Mouse (Mus musculus) olfactory bulb, adult 2 months (tissue): ENCODE data around the gene Sec16b. TPM values are rescaled to one million over a fixed set of nuclear protein-coding genes. Genes with fewer than 3 reads are reported as not detected.
A peak's percentile ranks its signal among the peaks of the same experiment; 100 is the strongest.

Source experiments
- H3K27ac ChIP-seq: fragments of 200-500 bp; 2 replicates; pipeline ENCODE4 v1.5.1; 2012; ENCODE audit warnings: low read depth, low read length; ENCODE audit not compliant: insufficient read depth
- H3K4me1 ChIP-seq: fragments of 200-500 bp; 2 replicates; pipeline ENCODE4 v1.6.1; 2012; ENCODE audit warnings: low read length; ENCODE audit not compliant: control insufficient read depth, insufficient read depth
- H3K4me3 ChIP-seq: fragments of 200-500 bp; 2 replicates; pipeline ENCODE4 v1.5.1; 2012; ENCODE audit warnings: mild to moderate bottlenecking, low read depth, low read length, moderate library complexity; ENCODE audit not compliant: insufficient read depth
- CTCF ChIP-seq: fragments of 200-500 bp; IDR thresholded peaks from 2 replicates; pipeline ENCODE4 v1.5.1; 2012; ENCODE audit warnings: low read depth, mild to moderate bottlenecking, low read length, moderate library complexity; ENCODE audit not compliant: insufficient read depth
- POLR2A ChIP-seq: fragments of 200-500 bp; IDR thresholded peaks from 2 replicates; pipeline ENCODE4 v1.6.1; 2012; ENCODE audit warnings: mild to moderate bottlenecking, low read depth, low read length, moderate library complexity; ENCODE audit not compliant: insufficient read depth
- WGBS: fragments of 180-500 bp; shearing (Covaris S2); methylation state at CpG from one replicate; pipeline ENCODE4 v1.1.7; 2018; 5-methylcytosine and 5-hydroxymethylcytosine counted together
- polyA plus RNA-seq: library from polyadenylated mRNA; stranded (reverse); fragments of >200 nt; gene quantifications from 2 replicates; pipeline ENCODE4 v1.2.4, GENCODE M21; 2012; ENCODE audit warnings: low replicate concordance; ENCODE audit not compliant: missing spikeins, insufficient read depth, insufficient read length

The Sec16b gene
- polyA plus RNA-seq, 1 experiment: not detected

DNA sequence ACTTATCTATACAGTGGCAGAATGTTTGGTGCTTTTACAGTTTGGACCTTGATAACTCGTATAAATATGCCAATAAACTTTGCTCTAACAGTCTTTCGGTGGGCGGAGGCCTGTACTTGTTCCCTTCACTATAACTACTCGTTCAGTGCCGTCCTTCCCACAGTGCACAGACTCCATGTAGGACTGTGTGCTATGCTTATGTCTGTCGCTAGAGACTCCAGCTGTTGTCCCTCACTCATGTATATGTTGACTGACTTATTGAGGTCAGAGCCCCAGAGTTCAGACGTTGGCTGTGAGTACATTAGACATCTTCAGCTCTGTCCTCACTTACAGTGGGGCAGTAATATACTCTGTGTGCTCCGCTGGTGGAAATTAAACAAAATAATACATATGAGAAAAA lies 31.7 kb upstream of the Sec16b start:
- TF ChIP-seq POLR2A (no peak), CTCF (no peak)

DNA sequence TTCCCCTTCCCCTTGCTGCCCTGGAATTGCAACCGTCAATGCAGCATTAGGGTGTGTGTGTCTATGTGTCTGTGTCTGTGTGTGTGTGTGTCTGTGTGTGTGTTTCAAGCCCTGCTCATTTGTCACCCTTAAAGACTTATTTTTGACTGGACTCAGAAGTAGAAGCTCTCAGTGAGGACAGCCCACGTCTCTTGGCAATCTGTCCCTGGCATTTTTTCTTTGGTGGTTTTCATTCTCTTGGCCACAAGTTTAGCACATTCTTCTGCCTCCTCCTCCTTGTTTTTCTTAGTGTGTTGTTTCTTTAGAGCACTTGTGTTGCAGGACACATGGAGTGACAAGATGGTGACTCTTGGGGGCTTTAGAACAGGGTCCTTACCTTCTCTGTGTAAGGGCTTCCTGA lies 30.3 kb upstream of the Sec16b start:
- no peak overlapping the region for H3K27ac ChIP-seq
- WGBS: 82% methylated on average over 2 of the region's 2 CpGs
- H3K4me1 ChIP-seq: peaks cover 23% of the 10 kb centered on the region
- H3K4me3 ChIP-seq: no peak overlapping the region
- TF ChIP-seq POLR2A (no peak), CTCF (no peak)

More for the DNA sequence above, 31.7 kb upstream of the Sec16b start:
- Histone ChIP-seq H3K27ac (no peak overlapping the region), H3K4me1 (peaks cover 25% of the 10 kb centered on the region), H3K4me3 (no peak overlapping the region)
- WGBS: 92% methylated on average over 8 of the region's 8 CpGs

DNA sequence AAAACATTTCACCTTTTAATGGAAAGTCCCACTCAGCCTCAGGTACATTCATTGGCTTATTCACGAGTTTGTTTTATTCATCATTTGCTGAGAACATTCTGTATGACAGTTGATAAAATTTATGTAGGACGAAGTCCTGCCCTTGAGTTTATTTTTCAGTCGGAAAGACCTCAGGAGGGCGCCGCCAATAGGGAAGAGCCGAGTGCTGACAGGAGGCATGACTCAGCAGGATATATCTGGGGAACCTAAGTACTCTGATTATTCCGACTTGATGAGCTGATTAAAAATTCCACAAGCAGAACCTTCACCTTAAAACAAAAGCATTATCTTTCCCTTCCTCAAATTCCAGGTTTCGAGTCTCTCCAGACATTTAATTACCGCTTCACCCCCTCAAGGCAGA lies 26.4 kb upstream of the Sec16b start:
- H3K4me1 ChIP-seq: 0 out of 2 replicates have a peak, but pooled peaks cover 2% of the 10 kb centered on the region
- WGBS: 19% methylated on average over 9 of the region's 9 CpGs
- no peak overlapping the region for H3K27ac ChIP-seq
- TF ChIP-seq CTCF (no peak), POLR2A (no peak)
- no peak overlapping the region for H3K4me3 ChIP-seq

DNA sequence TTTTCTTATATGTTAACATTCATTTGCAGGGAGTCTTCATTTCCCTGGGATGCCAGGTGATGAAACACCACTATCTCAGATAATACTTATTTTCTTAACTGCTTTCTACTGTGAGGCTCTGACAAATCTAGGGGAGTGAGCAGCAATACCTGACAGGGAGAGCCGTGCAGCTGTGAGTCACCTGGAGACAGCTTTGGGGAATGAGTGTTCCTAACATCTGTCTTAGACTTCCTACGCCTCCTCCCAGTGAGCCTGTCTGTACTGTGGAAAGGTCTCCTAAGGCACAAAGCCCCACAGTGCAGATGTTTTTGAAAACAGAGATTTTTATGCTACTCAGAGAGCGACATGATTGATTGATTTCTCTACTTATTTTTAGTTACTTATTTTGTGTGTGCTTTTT lies 25.6 kb upstream of the Sec16b start:
- Histone ChIP-seq H3K27ac (0 out of 2 replicates have a peak overlapping the region, but pooled peaks have one; percentile 33), H3K4me1 (0 out of 2 replicates have a peak, but pooled peaks cover 2% of the 10 kb centered on the region), H3K4me3 (no peak overlapping the region)
- TF ChIP-seq CTCF (no peak), POLR2A (no peak)
- WGBS: 53% methylated on average over 3 of the region's 3 CpGs

DNA sequence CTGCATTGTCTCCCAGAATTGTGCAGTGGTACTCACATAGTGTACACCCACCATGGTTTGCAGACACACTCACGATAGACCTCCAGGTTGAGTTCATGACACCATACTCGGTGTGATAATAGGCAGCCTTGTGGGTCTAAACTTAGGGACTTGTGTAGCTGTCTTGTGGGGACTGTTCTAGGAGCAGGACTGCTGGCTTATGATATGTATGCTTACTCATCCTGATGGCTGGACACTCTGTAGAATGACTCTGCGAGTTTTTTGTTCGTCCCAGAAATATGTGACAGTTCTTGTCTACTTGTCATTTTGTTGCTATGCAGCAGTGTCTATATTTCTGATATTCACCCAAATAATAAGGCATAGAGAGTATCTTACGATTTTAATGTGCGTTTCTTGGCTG lies 24.9 kb upstream of the Sec16b start:
- WGBS: 88% methylated on average over 6 of the region's 6 CpGs
- Histone ChIP-seq H3K4me1 (0 out of 2 replicates have a peak, but pooled peaks cover 2% of the 10 kb centered on the region), H3K27ac (no peak overlapping the region), H3K4me3 (no peak overlapping the region)
- TF ChIP-seq POLR2A: no peak
- TF ChIP-seq CTCF: no peak

DNA sequence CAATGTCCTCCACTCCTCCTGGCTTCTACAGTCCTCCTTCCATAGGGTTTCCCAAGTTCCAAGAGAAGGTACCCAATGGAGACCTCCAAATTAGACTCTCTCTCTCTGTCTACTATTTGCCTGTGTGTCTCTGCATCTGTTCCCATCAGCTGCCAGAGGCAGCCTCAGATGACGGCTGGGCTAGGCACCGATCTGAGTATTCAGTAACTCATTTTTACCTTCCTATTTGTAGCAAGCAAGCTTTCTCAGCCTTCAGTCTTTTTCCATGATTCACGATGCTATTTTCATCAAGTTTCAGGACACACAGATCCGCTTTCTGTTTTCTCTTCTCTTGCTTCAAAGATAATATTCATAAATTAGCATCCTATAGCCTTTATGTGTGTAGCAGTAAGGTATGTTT lies 22.4 kb upstream of the Sec16b start:
- H3K27ac ChIP-seq: no peak overlapping the region
- no peak for TF ChIP-seq POLR2A
- no peak for TF ChIP-seq CTCF
- H3K4me3 ChIP-seq: no peak overlapping the region
- 0 out of 2 replicates have a peak, but pooled peaks cover 2% of the 10 kb centered on the region for H3K4me1 ChIP-seq
- WGBS: 88% methylated on average over 4 of the region's 4 CpGs

DNA sequence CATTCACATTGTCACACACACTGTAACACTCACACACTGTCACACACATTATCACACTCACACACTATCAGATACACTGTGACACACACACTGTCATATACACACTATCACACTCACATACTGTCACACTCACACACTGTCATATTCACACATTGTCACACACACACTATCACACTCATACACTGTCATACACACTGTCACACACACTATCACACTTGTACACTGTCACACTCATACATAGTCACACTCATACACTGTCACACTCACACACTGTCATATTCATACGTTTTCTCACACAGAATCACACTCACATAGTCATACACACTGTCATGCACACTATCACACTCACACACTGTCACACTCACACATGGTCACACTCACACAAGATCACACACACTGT lies 5.9 kb upstream of the Sec16b start:
- Histone ChIP-seq H3K27ac (no peak overlapping the region), H3K4me3 (no peak overlapping the region), H3K4me1 (no peaks in the 10 kb centered on the region)
- TF ChIP-seq CTCF (no peak), POLR2A (no peak)
- 85% methylated on average over 1 of the region's 1 CpGs for WGBS

DNA sequence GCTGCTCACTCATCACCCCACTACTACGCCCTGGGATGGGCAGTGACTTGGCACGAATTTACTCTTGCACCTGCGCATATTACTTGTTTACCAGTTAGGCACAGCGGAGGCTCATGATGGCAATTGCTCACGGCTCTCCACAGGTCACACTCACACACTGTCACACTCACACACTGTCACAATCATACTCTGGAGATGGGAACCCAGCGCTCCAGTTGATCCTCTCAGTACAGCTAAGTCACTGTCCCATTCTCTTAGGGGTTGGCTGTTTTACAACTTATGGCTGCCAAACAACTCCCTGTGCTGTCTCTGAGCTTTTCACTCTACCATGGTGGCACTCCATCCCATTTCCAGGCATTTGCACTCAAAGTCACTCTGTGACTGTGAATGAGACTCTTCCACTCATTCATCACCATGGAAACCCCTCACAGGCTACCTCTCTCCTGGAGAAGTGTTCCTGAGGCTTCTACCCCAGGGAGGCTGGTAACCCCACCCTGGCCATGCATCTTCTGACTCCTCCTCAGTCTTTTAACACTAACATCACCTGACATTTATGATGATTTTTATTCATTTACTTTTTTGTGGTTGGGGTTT lies 5.1 kb upstream of the Sec16b start:
- Histone ChIP-seq H3K4me3 (no peak overlapping the region), H3K27ac (no peak overlapping the region), H3K4me1 (no peaks in the 10 kb centered on the region)
- WGBS: 81% methylated on average over 6 of the region's 6 CpGs
- TF ChIP-seq CTCF (no peak), POLR2A (no peak)

DNA sequence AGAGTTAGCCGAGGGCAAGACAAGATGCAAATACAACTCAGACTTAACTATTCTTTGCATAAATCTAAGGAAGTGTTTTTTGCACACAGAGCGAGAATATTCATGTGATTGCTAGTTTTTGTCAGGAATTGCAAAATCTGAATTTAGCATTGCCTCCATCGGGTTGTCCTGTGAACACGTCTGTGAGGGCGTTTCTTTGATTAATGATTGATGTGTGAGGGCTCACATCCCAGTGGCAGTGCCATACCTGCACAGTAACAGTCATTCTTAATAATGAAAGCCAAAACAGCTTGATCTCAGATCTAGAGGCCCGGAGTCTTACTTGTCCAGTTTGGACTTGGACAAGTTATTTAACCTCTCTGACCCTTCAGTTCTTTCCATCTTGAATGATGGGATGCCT lies 3.5 kb upstream of the Sec16b start:
- WGBS: 85% methylated on average over 6 of the region's 6 CpGs
- H3K27ac ChIP-seq: no peak overlapping the region
- no peak for TF ChIP-seq POLR2A

More for the DNA sequence above, 3.5 kb upstream of the Sec16b start:
- Histone ChIP-seq H3K4me3 (no peak overlapping the region), H3K4me1 (peaks cover 5% of the 10 kb centered on the region; the same call in 1 of the 2 replicates)
